Mouse (Mus musculus): ENCODE results near the gene Hist1h2bh. TPM values are rescaled to one million over a fixed set of nuclear protein-coding genes. Genes with fewer than 3 reads are reported as not detected.

The Hist1h2bh gene
- polyA plus RNA-seq, 1 experiment from 2014 or later = 0.37 TPM

GRCm38 (mm10) chr13:23518295-23518603 lies 24.9 kb downstream of the Hist1h2bh start:
- H3K4me1 ChIP-seq = peaks cover 15% of the 10 kb centered on the region
- no peak overlapping the region for H3K9ac ChIP-seq (replicated peaks)
- peak overlapping the region; percentile 47 for H3K4me3 ChIP-seq
- H3K27ac ChIP-seq (replicated peaks) = 0 out of 2 replicates have a peak overlapping the region, but pooled peaks have one; percentile 14
- H3K4me2 ChIP-seq (replicated peaks) = peak overlapping the region; percentile 73
- H3K27me3 ChIP-seq = no peaks in the 10 kb centered on the region
- under 1% methylated on average over 6 of the region's 6 CpGs for WGBS
- ATAC-seq (replicated peaks) = no peak
- H3K36me3 ChIP-seq = no peaks in the 10 kb centered on the region
- H3K9me3 ChIP-seq = no peaks in the 10 kb centered on the region

- H3K36me3 ChIP-seq = no peaks in the 10 kb centered on the region
- H3K27me3 ChIP-seq = no peaks in the 10 kb centered on the region
- WGBS = under 1% methylated on average over 27 of the region's 27 CpGs
- no peaks in the 10 kb centered on the region for H3K9me3 ChIP-seq
- peak overlapping the region; percentile 47 for H3K4me3 ChIP-seq
- ATAC-seq (replicated peaks) = peak; percentile 90
- H3K9ac ChIP-seq (replicated peaks) = 0 out of 2 replicates have a peak overlapping the region, but pooled peaks have one; percentile 31
- H3K27ac ChIP-seq (replicated peaks) = peak overlapping the region; percentile 57
- peak overlapping the region; percentile 73 for H3K4me2 ChIP-seq (replicated peaks)
- H3K4me1 ChIP-seq = peaks cover 15% of the 10 kb centered on the region
Observed at GRCm38 (mm10) chr13:23517603-23518294, 25.4 kb downstream of the Hist1h2bh start.

GRCm38 (mm10) chr13:23516822-23517602 lies 26.2 kb downstream of the Hist1h2bh start:
- no peaks in the 10 kb centered on the region for H3K9me3 ChIP-seq
- H3K4me2 ChIP-seq (replicated peaks) = peak overlapping the region; percentile 73
- no peaks in the 10 kb centered on the region for H3K36me3 ChIP-seq
- peak; percentile 78 for ATAC-seq (replicated peaks)
- H3K27me3 ChIP-seq = no peaks in the 10 kb centered on the region
- under 1% methylated on average over 19 of the region's 19 CpGs for WGBS
- H3K4me1 ChIP-seq = peaks cover 15% of the 10 kb centered on the region
- H3K27ac ChIP-seq (replicated peaks) = peak overlapping the region; percentile 60; the same call in 1 of the 2 replicates
- H3K9ac ChIP-seq (replicated peaks) = peak overlapping the region; percentile 38; the same call in 1 of the 2 replicates
- peak overlapping the region; percentile 47 for H3K4me3 ChIP-seq

- Histone ChIP-seq H3K4me2 (replicated peaks) (peak overlapping the region; percentile 73), H3K4me1 (peaks cover 12% of the 10 kb centered on the region), H3K4me3 (peak overlapping the region; percentile 47), H3K27ac (replicated peaks) (no peak overlapping the region), H3K27me3 (no peaks in the 10 kb centered on the region), H3K9me3 (no peaks in the 10 kb centered on the region), H3K9ac (replicated peaks) (peak overlapping the region; percentile 33; the same call in 1 of the 2 replicates), H3K36me3 (no peaks in the 10 kb centered on the region)
- ATAC-seq (replicated peaks) = peak; percentile 20; the same call in 1 of the 2 replicates
- 54% methylated on average over 15 of the region's 15 CpGs for WGBS
Observed at GRCm38 (mm10) chr13:23515826-23516620, 27.2 kb downstream of the Hist1h2bh start.

GRCm38 (mm10) chr13:23515281-23515680 lies 27.9 kb downstream of the Hist1h2bh start:
- WGBS = 81% methylated on average over 5 of the region's 5 CpGs
- no peak overlapping the region for H3K9ac ChIP-seq (replicated peaks)
- no peaks in the 10 kb centered on the region for H3K27me3 ChIP-seq
- ATAC-seq (replicated peaks) = no peak
- H3K4me1 ChIP-seq = peaks cover 12% of the 10 kb centered on the region
- no peaks in the 10 kb centered on the region for H3K9me3 ChIP-seq
- no peak overlapping the region for H3K4me3 ChIP-seq
- no peak overlapping the region for H3K4me2 ChIP-seq (replicated peaks)
- H3K36me3 ChIP-seq = no peaks in the 10 kb centered on the region
- no peak overlapping the region for H3K27ac ChIP-seq (replicated peaks)

- WGBS = 90% methylated on average over 1 of the region's 1 CpGs
- H3K27ac ChIP-seq (replicated peaks) = no peak overlapping the region
Observed at GRCm38 (mm10) chr13:23513517-23513916, 29.7 kb downstream of the Hist1h2bh start.

GRCm38 (mm10) chr13:23510127-23510526 lies 33.1 kb downstream of the Hist1h2bh start:
- H3K9ac ChIP-seq (replicated peaks) = no peak overlapping the region
- 32% methylated on average over 1 of the region's 1 CpGs for WGBS
- no peaks in the 10 kb centered on the region for H3K9me3 ChIP-seq
- peaks cover 4% of the 10 kb centered on the region for H3K4me1 ChIP-seq
- H3K4me2 ChIP-seq (replicated peaks) = no peak overlapping the region
- no peak for ATAC-seq (replicated peaks)
- H3K27me3 ChIP-seq = no peaks in the 10 kb centered on the region
- no peaks in the 10 kb centered on the region for H3K36me3 ChIP-seq
- no peak overlapping the region for H3K27ac ChIP-seq (replicated peaks)
- H3K4me3 ChIP-seq = no peak overlapping the region

More at GRCm38 (mm10) chr13:23513517-23513916, 29.7 kb downstream of the Hist1h2bh start:
- Histone ChIP-seq H3K36me3 (no peaks in the 10 kb centered on the region), H3K9me3 (no peaks in the 10 kb centered on the region), H3K9ac (replicated peaks) (no peak overlapping the region), H3K4me1 (peaks cover 7% of the 10 kb centered on the region), H3K4me2 (replicated peaks) (no peak overlapping the region), H3K27me3 (no peaks in the 10 kb centered on the region), H3K4me3 (no peak overlapping the region)
- no peak for ATAC-seq (replicated peaks)

- no peak for ATAC-seq (replicated peaks)
- Histone ChIP-seq H3K4me1 (peaks cover 4% of the 10 kb centered on the region), H3K27me3 (no peaks in the 10 kb centered on the region), H3K4me3 (no peak overlapping the region), H3K9me3 (no peaks in the 10 kb centered on the region), H3K27ac (replicated peaks) (no peak overlapping the region), H3K4me2 (replicated peaks) (no peak overlapping the region), H3K36me3 (no peaks in the 10 kb centered on the region), H3K9ac (replicated peaks) (no peak overlapping the region)
- WGBS = 27% methylated on average over 14 of the region's 14 CpGs
Observed at GRCm38 (mm10) chr13:23506819-23507515, 36.2 kb downstream of the Hist1h2bh start.

GRCm38 (mm10) chr13:23506351-23506750 lies 36.8 kb downstream of the Hist1h2bh start:
- Histone ChIP-seq H3K9me3 (no peaks in the 10 kb centered on the region), H3K27me3 (no peaks in the 10 kb centered on the region), H3K4me1 (peaks cover 4% of the 10 kb centered on the region), H3K4me3 (no peak overlapping the region), H3K36me3 (no peaks in the 10 kb centered on the region), H3K27ac (replicated peaks) (no peak overlapping the region), H3K9ac (replicated peaks) (no peak overlapping the region), H3K4me2 (replicated peaks) (no peak overlapping the region)
- WGBS = 10% methylated on average over 13 of the region's 13 CpGs
- no peak for ATAC-seq (replicated peaks)

GRCm38 (mm10) chr13:23505662-23506345 lies 37.4 kb downstream of the Hist1h2bh start:
- Histone ChIP-seq H3K4me3 (0 out of 2 replicates have a peak overlapping the region, but pooled peaks have one; percentile 2), H3K9me3 (no peaks in the 10 kb centered on the region), H3K27ac (replicated peaks) (no peak overlapping the region), H3K4me2 (replicated peaks) (no peak overlapping the region), H3K27me3 (no peaks in the 10 kb centered on the region), H3K36me3 (no peaks in the 10 kb centered on the region), H3K9ac (replicated peaks) (no peak overlapping the region), H3K4me1 (peaks cover 4% of the 10 kb centered on the region)
- 7% methylated on average over 14 of the region's 14 CpGs for whole genome bisulfite sequencing
- no peak for ATAC-seq (replicated peaks)

GRCm38 (mm10) chr13:23503797-23504196 lies 39.4 kb downstream of the Hist1h2bh start:
- Histone ChIP-seq H3K4me3 (no peak overlapping the region), H3K9ac (replicated peaks) (no peak overlapping the region), H3K9me3 (no peaks in the 10 kb centered on the region), H3K4me1 (peaks cover 4% of the 10 kb centered on the region), H3K27ac (replicated peaks) (no peak overlapping the region), H3K27me3 (no peaks in the 10 kb centered on the region), H3K4me2 (replicated peaks) (no peak overlapping the region), H3K36me3 (no peaks in the 10 kb centered on the region)
- peak; percentile 54; the same call in 1 of the 2 replicates for ATAC-seq (replicated peaks)
- WGBS = 2% methylated on average over 9 of the region's 9 CpGs

Data from forebrain, embryonic 15.5 days (tissue).